8 mouse cellular contexts compared by ENCODE assay signal in genomic region chr4:129335216-129336074, GRCm38 (mm10). TPM values are rescaled to one million over a fixed set of nuclear protein-coding genes. Genes with fewer than 3 reads are reported as not detected.
DNase-seq lines count a peak whose midpoint lies in the region; ATAC-seq lines count a peak whose summit lies in the region.

Gene Rbbp4 (minus strand): TSS chr4:129335370.
Gene Zbtb8os (plus strand): TSS chr4:129335695.

- no peaks in the 10 kb centered on the region for H3K9me3 ChIP-seq in hindbrain, embryonic 12.5 days (replicated peaks)

- peak; percentile 99 for ATAC-seq in hindbrain, embryonic 12.5 days (ENCODE audit: low FRiP score)

- H3K36me3 ChIP-seq in hindbrain, embryonic 12.5 days = peaks cover 19% of the 10 kb centered on the region

- peak within 1 kb of the TSS; percentile 99 for H3K27ac ChIP-seq in hindbrain, embryonic 12.5 days

- H3K4me2 ChIP-seq in hindbrain, embryonic 12.5 days (replicated peaks) = peak within 1 kb of the TSS; percentile 88

- under 1% methylated on average over 71 of the region's 73 CpGs for WGBS in hindbrain, embryonic 12.5 days

- peaks cover 34% of the 10 kb centered on the region for H3K4me1 ChIP-seq in hindbrain, embryonic 12.5 days

- peak within 1 kb of the TSS; percentile 92 for H3K9ac ChIP-seq in hindbrain, embryonic 12.5 days

- no peaks in the 10 kb centered on the region for H3K27me3 ChIP-seq in hindbrain, embryonic 12.5 days

- peak; percentile 100 for DNase-seq in NIH3T3 (ENCODE audit: low read depth)
- DNase-seq in cerebellum, postnatal 10 days = peak; percentile 99
- peak; percentile 96 to 97 for DNase-seq in frontal cortex, postnatal 10 days (ENCODE audit: low spot score in 2 of 2)
- peak; percentile 94 to 98 for DNase-seq in layer of hippocampus, postnatal 14 days (ENCODE audit: low spot score in 2 of 2)
- peak; percentile 96 for DNase-seq in lung, postnatal 14 days
- peak; percentile 94 for DNase-seq in retina, adult 2 months (ENCODE audit: low read depth, low spot score)
- DNase-seq in thymus, postnatal 36 days = peak; percentile 97 to 99

- H3K4me3 ChIP-seq in hindbrain, embryonic 12.5 days = peak within 1 kb of the TSS; percentile 93

RNA-seq across cellular contexts. Expression of gene Rbbp4, which starts in this region (rescaled TPM):
- 465 and 467 TPM in 2 replicates for polyA plus RNA-seq in hindbrain, embryonic 12.5 days (2016; fragmentation: Nextera tagmentation; extraction: Ambion mirVana)
- 100 to 1,000 TPM; 130 to 131 TPM for total RNA-seq in layer of hippocampus, postnatal 14 days (2021)

RNA-seq across cellular contexts. Expression of gene Zbtb8os, which starts in this region (rescaled TPM):
- polyA plus RNA-seq in hindbrain, embryonic 12.5 days (2016; fragmentation: Nextera tagmentation; extraction: Ambion mirVana) = 33.3 and 33.8 TPM in 2 replicates
- 10 to 100 TPM; 23.7 to 26.3 TPM for total RNA-seq in layer of hippocampus, postnatal 14 days (2021)

Comparison
In these comparisons a context has a peak if more than half of its experiments do, and no peak if none do; other contexts are left out.
1. Peak in every context shown above with its lines: DNase-seq, ATAC-seq, H3K4me3 ChIP-seq and H3K27ac ChIP-seq.